Mouse (Mus musculus) lung, adult 2 months (tissue): Measurements from ENCODE around the gene Prss34.

ENCODE experiments used
- CTCF ChIP-seq: fragments of 200-500 bp; IDR thresholded peaks from 2 replicates; pipeline ENCODE4 v1.5.1; 2011; ENCODE audit warnings: mild to moderate bottlenecking, low read length, control low read depth; ENCODE audit not compliant: insufficient read depth
- POLR2A ChIP-seq: fragments of 200-500 bp; IDR thresholded peaks from 2 replicates; pipeline ENCODE4 v1.6.1; 2011; ENCODE audit warnings: low read depth, mild to moderate bottlenecking, control low read depth, low read length, borderline replicate concordance; ENCODE audit errors: extremely low read depth

GRCm38 (mm10) chr17:25345462-25345861 is 47.3 kb downstream of the Prss34 start, which contains the start of gene Tpsab1:
- TF ChIP-seq CTCF (no peak), POLR2A (no peak)
